Mouse (Mus musculus) adrenal gland, postnatal 10 days (tissue): ENCODE data around the gene Coro1b. TPM values are rescaled to one million over a fixed set of nuclear protein-coding genes. Genes with fewer than 3 reads are reported as not detected.

Source experiments
- DNase-seq: peaks from one replicate; pipeline ENCODE4 v3.0.0; 2021; ENCODE audit warnings: mixed read lengths
- total RNA-seq, 2 experiments: library from RNA; stranded (reverse); gene quantifications; 2 replicates each; pipeline ENCODE4 v1.2.3; 2021

Gene Coro1b
- total RNA-seq, 2 experiments from 2014 or later = 185 to 193 TPM

DNA sequence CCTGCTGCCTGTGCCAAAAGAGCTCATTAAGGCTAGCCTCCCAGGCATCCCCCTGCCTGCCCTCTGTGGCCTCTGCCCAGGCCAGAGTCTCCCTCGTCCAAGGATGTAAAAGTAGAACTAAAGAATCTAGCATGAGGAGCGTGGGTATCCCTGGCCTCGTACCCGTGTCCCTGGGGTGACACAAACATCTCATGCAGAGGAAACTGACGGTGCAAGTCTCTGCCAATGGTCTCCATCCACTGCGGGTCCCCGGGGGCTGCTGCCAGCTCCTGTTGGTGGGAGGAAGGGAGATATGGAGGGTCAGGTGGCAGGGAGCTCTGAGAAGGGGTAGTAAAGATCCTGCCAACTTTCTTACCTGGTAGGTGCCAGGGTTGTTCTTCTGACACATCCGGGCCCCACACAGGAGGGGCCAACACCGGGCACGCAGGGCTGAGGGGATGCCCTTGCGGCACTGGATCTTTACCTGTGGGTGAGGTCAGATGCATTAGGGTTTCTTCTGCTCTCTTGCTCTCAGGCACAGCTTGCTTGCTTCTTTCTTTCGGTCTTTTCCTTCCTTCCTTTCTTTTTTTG lies 40.7 kb downstream of the Coro1b start:
- DNase-seq = no peak

DNA sequence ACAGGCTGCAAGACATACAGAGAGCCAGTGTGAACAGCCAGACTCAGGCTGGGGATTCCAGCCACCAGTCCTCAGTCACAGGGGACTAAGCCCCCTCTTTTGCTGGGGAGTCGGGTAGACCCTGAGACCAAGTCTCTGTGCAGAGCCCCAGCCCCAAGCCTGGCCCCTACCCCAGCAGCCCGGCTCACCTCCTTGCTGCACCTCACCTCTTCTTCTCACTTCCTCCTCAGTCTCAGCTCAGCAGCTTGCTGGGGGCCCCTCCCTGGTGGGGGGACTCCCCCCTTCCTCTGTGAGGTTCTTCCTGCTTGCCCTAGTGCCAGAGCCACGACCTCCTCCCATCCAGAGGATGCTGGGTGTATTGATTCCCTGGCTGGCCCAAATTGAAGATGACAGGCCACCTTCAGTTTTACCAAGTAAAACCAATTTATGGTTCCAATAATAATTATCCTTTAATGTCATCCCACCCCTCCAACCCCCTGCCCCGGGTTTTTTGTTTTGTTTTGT lies 42.5 kb downstream of the Coro1b start, which contains the start of gene Tbc1d10c:
TSS of gene Tbc1d10c (minus strand) at position 454 of the 504 bp plus-strand sequence.
- no peak for DNase-seq

DNA sequence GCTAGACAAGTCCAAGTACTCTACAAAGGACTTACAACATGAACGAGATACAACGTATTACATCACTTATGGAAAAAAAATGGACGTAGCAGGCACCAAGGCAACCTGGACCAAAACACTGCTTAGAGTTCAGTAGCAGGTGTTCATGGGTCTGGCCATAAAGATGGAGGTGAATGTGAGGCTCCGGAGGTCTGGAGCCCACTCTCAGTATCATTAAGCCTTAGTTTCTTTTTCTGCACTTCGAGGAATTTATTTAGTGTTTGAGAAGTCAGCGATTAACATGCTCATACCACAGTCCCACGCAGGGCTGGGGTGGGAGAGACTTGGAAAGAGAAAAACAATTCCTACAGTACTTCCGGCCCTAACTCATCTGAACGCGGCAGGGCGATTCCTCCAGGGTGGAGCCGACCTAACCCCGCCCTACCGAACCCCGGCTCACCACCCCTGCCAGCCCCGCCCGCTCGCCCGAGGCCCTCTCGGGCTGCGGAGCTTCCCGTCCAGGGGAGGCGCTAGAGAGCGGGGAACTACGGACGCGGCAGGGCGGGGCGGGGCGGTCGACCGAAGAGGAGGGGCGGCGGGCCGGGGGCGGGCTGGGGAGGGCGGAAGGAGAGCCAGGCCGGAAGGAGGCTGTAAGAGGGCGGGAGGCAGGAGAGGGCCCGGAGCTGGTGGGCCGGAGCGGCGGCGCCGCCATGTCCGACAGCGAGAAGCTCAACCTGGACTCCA lies 43.3 kb downstream of the Coro1b start, which contains the start of gene Ppp1ca:
TSS of gene Ppp1ca (plus strand) at position 538 of the 723 bp plus-strand sequence.
- peak; percentile 99 for DNase-seq

DNA sequence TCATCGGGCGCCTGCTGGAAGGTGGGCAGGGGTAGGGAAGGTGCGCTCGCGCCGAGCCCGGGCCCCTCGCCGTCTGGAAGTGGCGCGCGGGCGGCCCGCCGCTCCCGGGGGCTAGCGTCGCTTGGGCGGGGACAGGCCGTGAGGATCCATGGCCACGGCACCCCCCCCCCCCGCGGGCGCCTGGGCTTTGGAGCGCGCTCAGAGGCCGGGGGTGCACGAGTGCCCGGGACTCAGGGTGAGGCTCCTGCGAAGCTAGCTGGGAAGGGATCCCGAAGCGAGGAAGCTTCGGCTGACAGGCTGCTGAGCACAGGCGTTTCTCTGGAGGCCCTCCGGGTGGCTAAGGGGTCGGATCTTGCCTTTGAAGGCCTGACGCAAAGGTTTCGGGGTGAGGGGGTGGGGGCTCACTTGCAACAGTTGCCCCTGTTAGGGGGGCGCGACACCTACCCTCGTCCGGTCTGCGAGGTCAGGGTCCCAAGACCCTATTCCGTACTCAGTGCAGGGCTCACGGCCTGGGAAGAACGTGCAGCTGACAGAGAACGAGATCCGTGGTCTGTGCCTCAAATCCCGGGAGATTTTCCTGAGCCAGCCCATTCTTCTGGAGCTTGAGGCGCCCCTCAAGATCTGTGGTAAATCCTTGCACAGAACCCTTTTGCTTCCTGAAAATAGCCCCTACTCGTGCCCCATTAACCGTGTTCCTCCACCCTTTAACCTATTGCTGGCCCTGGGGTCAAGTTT lies 44.0 kb downstream of the Coro1b start:
- DNase-seq = no peak

DNA sequence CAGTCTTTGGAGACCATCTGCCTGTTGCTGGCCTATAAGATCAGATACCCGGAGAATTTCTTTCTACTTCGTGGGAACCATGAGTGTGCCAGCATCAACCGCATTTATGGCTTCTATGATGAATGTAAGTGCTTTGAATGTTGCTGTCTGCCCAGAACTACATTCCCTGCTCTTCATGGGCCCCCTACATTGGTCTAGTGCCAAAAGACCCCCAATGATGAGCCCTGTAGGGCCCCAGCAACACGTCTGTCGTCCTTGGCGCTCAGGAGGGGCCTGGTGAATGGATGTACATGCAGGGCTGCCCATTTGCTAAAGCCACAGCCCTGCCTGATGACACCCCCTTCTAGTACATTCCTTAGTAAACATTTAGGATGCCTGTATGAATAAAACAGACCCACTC lies 44.7 kb downstream of the Coro1b start:
- DNase-seq = no peak

DNA sequence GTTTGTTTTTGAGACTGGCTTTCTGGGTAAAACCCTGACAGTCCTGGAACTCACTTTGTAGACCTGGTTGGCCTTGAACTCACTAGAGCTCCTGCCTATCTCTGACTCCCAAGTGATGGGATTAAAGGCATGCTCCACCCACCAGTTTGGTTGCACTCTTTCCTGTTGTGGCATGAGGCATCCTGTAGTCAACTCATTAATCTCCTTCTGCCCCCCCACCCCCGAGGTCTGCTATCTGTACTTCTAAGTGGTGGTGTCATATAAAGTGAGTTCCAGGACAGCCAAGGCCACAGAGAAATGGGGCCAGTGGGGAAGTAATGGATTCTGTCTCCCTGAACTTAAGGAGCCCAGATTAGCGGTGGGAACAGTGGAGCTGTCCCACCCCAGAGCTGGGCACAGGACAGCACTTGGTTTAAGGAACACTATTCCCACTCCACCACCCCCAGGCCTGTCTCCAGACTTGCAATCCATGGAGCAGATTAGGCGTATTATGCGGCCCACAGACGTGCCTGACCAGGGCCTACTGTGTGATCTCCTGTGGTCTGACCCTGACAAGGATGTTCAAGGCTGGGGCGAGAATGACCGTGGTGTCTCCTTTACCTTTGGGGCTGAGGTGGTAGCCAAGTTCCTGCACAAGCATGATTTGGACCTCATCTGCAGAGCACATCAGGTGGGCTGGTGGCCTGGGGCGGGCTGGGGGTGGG lies 45.8 kb downstream of the Coro1b start:
- DNase-seq = peak; percentile 48

DNA sequence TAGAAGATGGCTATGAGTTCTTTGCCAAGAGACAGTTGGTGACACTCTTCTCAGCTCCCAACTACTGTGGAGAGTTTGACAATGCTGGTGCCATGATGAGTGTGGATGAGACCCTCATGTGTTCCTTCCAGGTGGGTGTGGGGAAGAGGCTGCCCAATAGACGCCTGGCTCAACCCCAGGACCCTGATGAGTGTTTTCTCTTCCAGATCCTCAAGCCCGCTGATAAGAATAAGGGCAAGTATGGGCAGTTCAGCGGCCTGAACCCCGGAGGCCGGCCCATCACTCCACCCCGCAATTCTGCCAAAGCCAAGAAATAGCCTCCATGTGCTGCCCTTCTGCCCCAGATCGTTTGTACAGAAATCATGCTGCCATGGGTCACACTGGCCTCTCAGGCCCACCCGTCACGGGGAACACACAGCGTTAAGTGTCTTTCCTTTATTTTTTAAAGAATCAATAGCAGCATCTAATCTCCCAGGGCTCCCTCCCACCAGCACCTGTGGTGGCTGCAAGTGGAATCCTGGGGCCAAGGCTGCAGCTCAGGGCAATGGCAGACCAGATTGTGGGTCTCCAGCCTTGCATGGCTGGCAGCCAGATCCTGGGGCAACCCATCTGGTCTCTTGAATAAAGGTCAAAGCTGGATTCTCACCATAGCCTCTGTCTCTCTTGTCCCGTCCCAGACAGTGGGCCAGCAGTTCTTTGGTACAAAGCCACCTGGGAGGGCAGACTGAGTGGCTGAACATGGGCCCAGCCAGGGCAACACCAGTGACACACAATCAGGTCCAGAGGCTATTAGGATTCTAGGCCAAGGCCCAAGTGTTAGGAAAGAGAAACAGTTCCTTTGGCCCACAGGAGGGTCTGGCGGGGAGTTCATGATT lies 46.6 kb downstream of the Coro1b start:
- peak; percentile 61 for DNase-seq

DNA sequence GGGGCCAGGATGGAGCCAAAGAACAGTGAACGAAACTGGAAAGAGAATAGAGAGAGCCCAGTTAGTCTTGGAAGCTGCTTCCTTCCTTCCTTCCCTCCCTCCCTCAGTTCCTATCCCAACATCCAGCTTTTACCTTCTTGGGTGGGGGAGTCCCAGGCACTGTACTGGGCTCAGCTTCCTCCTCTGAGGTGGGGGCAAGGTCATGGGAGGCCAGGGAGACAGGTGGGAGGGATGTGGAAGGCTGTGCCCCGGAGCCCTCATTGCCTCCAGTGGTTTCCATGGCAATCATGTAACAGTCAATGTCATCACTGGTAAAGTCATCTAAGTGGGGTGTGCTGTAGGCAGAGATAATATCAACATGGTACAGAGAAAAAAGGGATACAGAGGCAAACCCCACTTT lies 47.6 kb downstream of the Coro1b start:
- DNase-seq = no peak

DNA sequence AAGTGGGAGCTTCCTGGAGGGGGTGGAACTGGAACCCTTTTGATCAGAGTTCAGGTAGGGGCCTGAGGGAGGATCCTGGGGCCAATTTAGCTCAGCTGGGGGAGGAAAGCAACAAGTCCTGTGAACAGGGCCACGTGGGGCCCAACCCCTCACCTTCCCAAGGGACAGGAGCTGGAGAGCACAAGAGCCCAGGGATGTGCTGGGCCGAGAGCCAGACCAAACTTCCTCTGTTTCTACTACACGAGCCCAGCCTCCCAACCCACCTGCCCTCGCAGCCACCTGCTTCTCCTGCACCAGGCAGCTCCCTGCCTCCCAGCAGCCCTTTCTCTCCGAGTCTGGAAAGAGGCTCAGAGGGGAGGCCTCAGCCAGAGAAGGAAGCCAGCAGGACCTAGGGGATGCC lies 48.1 kb downstream of the Coro1b start:
- DNase-seq = peak; percentile 74

GRCm38 (mm10) chr19:4197180-4197579 lies 48.8 kb downstream of the Coro1b start:
- no peak for DNase-seq

GRCm38 (mm10) chr19:4201291-4201909 lies 53.0 kb downstream of the Coro1b start, which contains the start of gene Rad9a:
Rad9a (minus strand) TSS chr19:4201662.
- peak; percentile 96 for DNase-seq

DNA sequence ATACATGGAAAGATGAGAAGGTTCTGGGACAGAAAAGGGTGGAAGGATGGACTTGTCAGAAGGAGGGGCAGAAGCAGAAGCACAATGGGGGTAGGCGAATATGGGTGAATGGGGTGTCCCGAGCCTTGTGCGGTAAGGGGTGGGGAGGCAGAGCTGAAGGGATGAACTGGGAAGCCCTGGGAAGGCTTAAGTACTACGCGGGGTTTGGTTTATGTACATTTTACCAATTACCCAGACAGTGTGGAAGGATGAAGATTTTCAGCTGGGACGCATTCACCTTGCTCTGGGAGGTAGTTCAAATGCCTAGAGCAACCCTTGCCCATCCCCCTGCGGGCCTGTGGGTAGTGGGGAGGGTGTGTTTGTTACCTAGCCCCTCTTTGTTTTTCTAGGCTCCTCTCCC lies 53.7 kb downstream of the Coro1b start:
- DNase-seq = no peak

- no peak for DNase-seq
These were observed 54.7 kb downstream of the Coro1b start for GRCm38 (mm10) chr19:4203148-4203547.

Other genes starting within 250 kb of the Coro1b start
- 10 to 100 TPM; 40.7 to 52.9 TPM for gene Tcirg1, start 241.5 kb upstream of the Coro1b start, total RNA-seq
- gene Ndufs8, start 235.8 kb upstream of the Coro1b start, total RNA-seq = 100 to 1,000 TPM; 409 to 436 TPM
- 10 to 100 TPM; 50.9 to 71.0 TPM for gene Aldh3b1, start 218.8 kb upstream of the Coro1b start, total RNA-seq
- gene Unc93b1, start 213.4 kb upstream of the Coro1b start, total RNA-seq = 10 to 100 TPM; 42.5 to 47.5 TPM
- gene Aldh3b3, start 190.0 kb upstream of the Coro1b start, total RNA-seq = under 1 TPM; 0.63 to 0.76 TPM
- 10 to 100 TPM in 1 of 2 experiments, 1 to 10 TPM in 1; 8.9 to 11.2 TPM for gene Aldh3b2, start 176.3 kb upstream of the Coro1b start, total RNA-seq
- gene Acy3, start 162.0 kb upstream of the Coro1b start, total RNA-seq = 10 to 100 TPM; 32.0 to 33.3 TPM
- not detected for gene Tbx10, start 155.9 kb upstream of the Coro1b start, total RNA-seq
- 10 to 100 TPM; 39.4 to 40.5 TPM for gene Nudt8, start 148.0 kb upstream of the Coro1b start, total RNA-seq
- gene Gm49405, start 148.0 kb upstream of the Coro1b start, total RNA-seq = 1 to 10 TPM in 1 of 2 experiments, under 1 TPM in 1; 0.72 to 1.9 TPM
- 1 to 10 TPM; 1.3 to 3.0 TPM for gene Doc2g, start 145.3 kb upstream of the Coro1b start, total RNA-seq
- gene Ndufv1, start 135.8 kb upstream of the Coro1b start, total RNA-seq = 100 to 1,000 TPM; 683 to 759 TPM
- gene Gstp1, start 110.6 kb upstream of the Coro1b start, total RNA-seq = 100 to 1,000 TPM; 270 to 316 TPM
- 10 to 100 TPM; 34.9 to 50.2 TPM for gene Gstp2, start 102.6 kb upstream of the Coro1b start, total RNA-seq
- gene Gstp3, start 89.0 kb upstream of the Coro1b start, total RNA-seq = 10 to 100 TPM; 42.6 to 90.1 TPM
- under 1 TPM in 1 of 2 experiments, not detected in 1; 0.63 TPM for gene Cabp2, start 67.0 kb upstream of the Coro1b start, total RNA-seq
- gene Cdk2ap2, start 51.4 kb upstream of the Coro1b start, total RNA-seq = 10 to 100 TPM; 56.3 to 64.1 TPM
- 10 to 100 TPM; 59.7 to 75.1 TPM for gene Pitpnm1, start 48.6 kb upstream of the Coro1b start, total RNA-seq
- 10 to 100 TPM; 71.5 to 73.4 TPM for gene Aip, start 22.8 kb upstream of the Coro1b start, total RNA-seq
- not detected for gene Gpr152, start 8.8 kb upstream of the Coro1b start, total RNA-seq
- 1 to 10 TPM in 1 of 2 experiments, under 1 TPM in 1; 0.69 to 1.9 TPM for gene Cabp4, start 4.6 kb upstream of the Coro1b start, total RNA-seq
- 10 to 100 TPM; 11.5 to 14.0 TPM for gene Ptprcap, start 5.0 kb downstream of the Coro1b start, total RNA-seq
- gene Rps6kb2, start 14.7 kb downstream of the Coro1b start, total RNA-seq = 10 to 100 TPM; 26.5 to 38.2 TPM
- gene Carns1, start 26.9 kb downstream of the Coro1b start, total RNA-seq = 1 to 10 TPM; 4.8 to 8.8 TPM
- 1 to 10 TPM; 4.2 to 6.6 TPM for gene Tbc1d10c, start 42.7 kb downstream of the Coro1b start, total RNA-seq
- gene Ppp1ca, start 43.4 kb downstream of the Coro1b start, total RNA-seq = 100 to 1,000 TPM; 411 to 414 TPM
- 10 to 100 TPM in 1 of 2 experiments, 1 to 10 TPM in 1; 7.4 to 10.8 TPM for gene Rad9a, start 53.0 kb downstream of the Coro1b start, total RNA-seq
- gene Clcf1, start 65.6 kb downstream of the Coro1b start, total RNA-seq = 1 to 10 TPM; 8.3 to 9.8 TPM
- not detected for gene AC109138.7, start 65.7 kb downstream of the Coro1b start, total RNA-seq
- gene Pold4, start 83.3 kb downstream of the Coro1b start, total RNA-seq = 10 to 100 TPM; 34.7 to 35.6 TPM
- 10 to 100 TPM; 16.8 to 21.9 TPM for gene Ssh3, start 120.6 kb downstream of the Coro1b start, total RNA-seq
- 1 to 10 TPM; 3.5 to 8.5 TPM for gene Ankrd13d, start 134.5 kb downstream of the Coro1b start, total RNA-seq
- 10 to 100 TPM; 46.3 to 54.8 TPM for gene Grk2, start 157.6 kb downstream of the Coro1b start, total RNA-seq
- gene Kdm2a, start 249.7 kb downstream of the Coro1b start, total RNA-seq = 10 to 100 TPM; 67.7 to 84.7 TPM